Mouse (Mus musculus) lung, adult 2 months (tissue): ENCODE measurements around the gene Farp1. TPM values are rescaled to one million over a fixed set of nuclear protein-coding genes. Genes with fewer than 3 reads are reported as not detected.
"Not testable (repeated sequence)": the region's sequence is repeated elsewhere in the genome, so short reads cannot be mapped to it uniquely, and the experiment has no call there.

Experiments
- DNase-seq: peaks from one replicate; pipeline ENCODE4 v3.0.0; 2022
- H3K4me1 ChIP-seq: fragments of 200-500 bp; 2 replicates; pipeline ENCODE4 v1.6.1; 2011; ENCODE audit warnings: low read length; ENCODE audit not compliant: control insufficient read depth, insufficient read depth
- H3K4me3 ChIP-seq: fragments of 200-500 bp; replicated peaks from 2 replicates; pipeline ENCODE3; 2011; ENCODE audit warnings: low read depth, mild to moderate bottlenecking, control low read depth, low read length; ENCODE audit errors: extremely low read depth
- CTCF ChIP-seq: fragments of 200-500 bp; IDR thresholded peaks from 2 replicates; pipeline ENCODE4 v1.5.1; 2011; ENCODE audit warnings: mild to moderate bottlenecking, low read length, control low read depth; ENCODE audit not compliant: insufficient read depth
- POLR2A ChIP-seq: fragments of 200-500 bp; IDR thresholded peaks from 2 replicates; pipeline ENCODE4 v1.6.1; 2011; ENCODE audit warnings: low read depth, mild to moderate bottlenecking, control low read depth, low read length, borderline replicate concordance; ENCODE audit errors: extremely low read depth
- WGBS: fragments of 180-500 bp; shearing (Covaris S2); methylation state at CpG from one replicate; pipeline ENCODE4 v1.1.7; 2018; 5-methylcytosine and 5-hydroxymethylcytosine counted together
- polyA plus RNA-seq: library from polyadenylated mRNA; depleted of rRNA; stranded (reverse); fragments of >200 nt; gene quantifications from 2 replicates; pipeline ENCODE4 v1.2.3, GENCODE M21; 2012

Gene Farp1
- polyA plus RNA-seq, 1 experiment = 42.3 TPM

DNA sequence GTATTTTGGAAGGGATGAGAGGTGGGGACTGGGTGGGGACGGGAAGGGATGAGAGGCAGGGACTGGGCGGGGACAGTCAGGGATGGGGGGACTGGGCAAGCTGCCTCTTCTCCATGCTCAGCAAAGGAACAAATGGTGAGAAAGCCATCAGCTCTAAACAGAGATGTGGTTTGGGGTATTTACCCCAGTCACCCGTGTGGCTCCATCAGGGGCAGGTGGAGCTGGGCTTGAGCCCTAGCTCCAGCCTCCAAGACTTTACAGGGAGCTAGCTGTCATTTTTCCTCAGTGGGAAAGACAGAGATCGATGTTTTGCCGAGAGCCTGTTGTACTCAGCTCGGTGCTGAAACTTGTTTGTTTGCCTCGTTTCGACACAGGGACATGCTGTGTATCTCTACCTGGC, 148.0 kb downstream of the Farp1 start:
- Histone ChIP-seq H3K4me3 (no peak overlapping the region), H3K4me1 (peaks cover 12% of the 10 kb centered on the region)
- WGBS = 79% methylated on average over 8 of the region's 8 CpGs
- no peak for TF ChIP-seq POLR2A
- TF ChIP-seq CTCF = no peak
- no peak for DNase-seq

DNA sequence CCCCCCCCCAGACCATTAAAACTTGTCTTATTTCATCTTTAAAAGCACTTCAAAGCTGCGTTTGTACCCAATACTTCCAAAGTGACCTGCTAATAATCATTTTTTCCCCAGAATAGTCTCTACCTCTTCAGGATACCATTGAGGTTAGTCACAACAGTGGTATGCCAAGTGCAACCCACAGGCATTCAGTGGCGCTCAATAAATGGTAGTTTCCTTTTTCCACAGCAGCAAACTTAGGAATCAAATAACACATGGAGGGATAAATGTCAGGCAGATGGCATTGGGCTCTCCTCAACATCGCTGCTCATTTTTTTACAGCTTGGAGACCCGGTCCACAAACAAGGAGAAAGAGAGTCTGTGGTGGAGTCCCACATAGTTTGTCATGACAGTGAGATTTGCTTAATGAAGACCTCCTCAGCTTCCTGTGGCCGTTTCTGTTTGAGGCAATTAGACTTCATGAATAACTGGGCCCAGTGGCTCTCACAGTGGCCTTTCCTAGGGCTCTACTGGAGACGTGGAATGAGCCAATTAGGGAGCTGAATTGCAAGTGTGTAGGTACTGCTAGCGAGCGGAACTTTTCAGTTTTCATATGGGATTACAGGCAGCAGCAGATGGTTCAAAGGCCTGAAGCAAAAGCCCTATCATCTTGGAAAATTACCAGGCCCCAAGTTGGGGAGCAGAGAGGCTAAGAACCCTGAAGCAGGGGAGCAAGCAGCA, 148.6 kb downstream of the Farp1 start:
- no peak overlapping the region for H3K4me3 ChIP-seq
- WGBS = 79% methylated on average over 8 of the region's 8 CpGs
- TF ChIP-seq CTCF (no peak), POLR2A (no peak)
- H3K4me1 ChIP-seq = peaks cover 12% of the 10 kb centered on the region
- no peak for DNase-seq

DNA sequence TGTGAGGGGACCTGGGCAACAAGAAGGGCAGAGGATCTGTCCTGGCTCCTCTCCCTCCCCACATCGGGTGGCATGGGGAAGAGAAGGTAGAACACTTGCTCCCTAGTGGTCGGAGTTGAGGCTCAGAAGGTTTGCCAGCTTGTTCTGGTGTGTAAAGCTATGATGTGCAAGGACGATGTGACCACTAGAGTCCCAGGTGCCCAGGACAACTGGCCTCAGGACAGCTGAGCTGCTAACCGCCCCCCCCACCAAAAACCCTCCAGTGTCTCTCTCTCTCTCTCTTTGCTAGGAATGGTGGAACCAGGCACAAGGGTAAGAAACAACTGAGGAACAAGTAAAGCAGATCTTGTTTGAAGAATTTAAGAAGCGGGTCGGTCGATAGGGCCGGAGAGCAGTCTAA, 149.4 kb downstream of the Farp1 start:
- 92% methylated on average over 8 of the region's 8 CpGs for WGBS
- peaks cover 12% of the 10 kb centered on the region for H3K4me1 ChIP-seq
- no peak overlapping the region for H3K4me3 ChIP-seq
- DNase-seq = no peak
- TF ChIP-seq POLR2A = no peak
- no peak for TF ChIP-seq CTCF

DNA sequence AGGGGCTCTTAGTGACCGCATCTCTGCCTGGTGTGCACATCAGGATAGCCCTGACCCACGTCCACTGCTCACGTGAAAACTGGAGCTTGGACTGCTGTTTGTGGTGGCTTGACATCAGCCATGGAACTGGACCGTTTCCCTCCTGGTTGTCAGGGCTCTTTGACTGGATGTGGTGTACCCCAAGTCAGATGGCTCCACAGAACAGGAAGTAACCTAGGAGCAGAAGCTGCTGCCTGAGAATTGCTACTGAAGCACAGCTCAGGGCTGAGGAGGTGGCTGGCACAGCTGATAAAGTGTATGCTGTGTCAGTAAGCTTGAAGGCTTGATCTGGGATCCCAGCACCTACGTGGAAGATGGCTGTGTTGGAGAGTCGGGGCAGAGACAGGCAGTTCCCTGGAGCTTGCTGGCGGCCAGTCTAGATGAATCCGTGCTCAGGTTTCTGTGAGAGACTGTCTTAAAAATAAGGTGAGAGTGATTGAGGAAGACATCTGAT, 151.4 kb downstream of the Farp1 start:
- H3K4me1 ChIP-seq = peaks cover 8% of the 10 kb centered on the region
- WGBS = 82% methylated on average over 8 of the region's 8 CpGs
- TF ChIP-seq CTCF (no peak), POLR2A (no peak)
- H3K4me3 ChIP-seq = no peak overlapping the region
- DNase-seq = no peak

DNA sequence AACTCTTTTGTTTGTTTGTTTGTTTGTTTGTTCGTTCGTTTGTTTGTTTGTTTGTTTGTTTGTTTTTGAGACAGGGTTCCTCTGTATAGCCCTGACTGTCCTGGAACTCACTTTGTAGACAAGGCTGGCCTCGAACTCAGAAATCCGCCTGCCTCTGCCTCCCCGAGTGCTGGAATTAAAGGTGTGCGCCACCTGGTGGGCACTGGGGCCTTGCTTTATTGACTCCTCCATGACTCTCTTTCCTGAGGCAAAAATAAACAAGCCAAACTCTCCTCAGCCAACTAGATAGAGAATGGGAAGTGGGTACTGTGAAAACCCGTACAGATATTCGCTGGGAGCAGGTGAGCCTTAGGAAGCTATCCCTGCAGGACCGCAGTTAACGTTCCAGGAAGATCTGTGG, 154.8 kb downstream of the Farp1 start:
- H3K4me3 ChIP-seq, H3K4me1 ChIP-seq, DNase-seq: not testable (repeated sequence)
- WGBS = 86% methylated on average over 10 of the region's 10 CpGs
- peak; percentile 21; the same call in 1 of the 2 replicates for TF ChIP-seq CTCF

DNA sequence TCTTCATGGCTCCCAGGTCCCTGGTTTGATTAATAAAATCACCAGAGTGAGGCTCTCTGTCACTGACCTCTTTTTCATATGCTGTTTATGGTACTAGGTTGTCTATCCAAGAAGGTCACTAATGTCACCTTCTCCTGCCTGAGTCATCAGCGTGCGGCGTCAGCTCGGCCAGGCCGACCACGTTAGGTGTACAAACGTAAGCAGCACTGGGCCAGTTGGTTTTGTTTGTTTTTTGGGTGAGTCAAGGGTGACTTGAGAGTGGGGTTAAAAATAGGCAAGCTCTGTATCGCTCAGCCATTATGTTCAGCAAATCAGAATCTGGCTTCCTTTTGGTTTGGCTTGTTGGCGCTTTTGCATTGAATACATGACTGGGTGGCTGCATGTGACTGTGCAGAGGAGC, 155.4 kb downstream of the Farp1 start:
- Histone ChIP-seq H3K4me3 (no peak overlapping the region), H3K4me1 (peaks cover 6% of the 10 kb centered on the region)
- no peak for DNase-seq
- 57% methylated on average over 9 of the region's 9 CpGs for WGBS
- TF ChIP-seq POLR2A (no peak), CTCF (no peak)

DNA sequence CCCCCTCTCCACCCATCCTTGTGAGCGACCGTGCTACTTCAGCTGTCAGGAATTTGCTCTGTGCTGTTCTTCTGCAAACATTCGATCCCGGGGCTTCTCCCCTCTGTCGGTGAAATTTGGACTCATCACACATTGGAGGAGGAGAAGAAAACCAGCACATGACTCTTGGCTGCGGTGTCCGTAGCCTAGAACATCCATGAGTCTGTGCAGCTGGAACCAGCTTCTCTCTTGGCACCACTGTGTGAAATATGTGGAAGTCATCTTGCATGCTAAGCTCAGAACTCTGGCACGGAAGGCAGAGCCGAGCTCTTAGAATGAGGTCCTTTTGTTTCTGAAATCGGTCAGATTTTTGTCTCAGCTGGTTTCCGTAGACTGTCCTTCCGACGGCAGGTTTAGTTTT, 156.7 kb downstream of the Farp1 start:
- DNase-seq = no peak
- H3K4me3 ChIP-seq = no peak overlapping the region
- peaks cover 6% of the 10 kb centered on the region for H3K4me1 ChIP-seq
- 49% methylated on average over 13 of the region's 13 CpGs for WGBS
- TF ChIP-seq CTCF = no peak
- TF ChIP-seq POLR2A = no peak

DNA sequence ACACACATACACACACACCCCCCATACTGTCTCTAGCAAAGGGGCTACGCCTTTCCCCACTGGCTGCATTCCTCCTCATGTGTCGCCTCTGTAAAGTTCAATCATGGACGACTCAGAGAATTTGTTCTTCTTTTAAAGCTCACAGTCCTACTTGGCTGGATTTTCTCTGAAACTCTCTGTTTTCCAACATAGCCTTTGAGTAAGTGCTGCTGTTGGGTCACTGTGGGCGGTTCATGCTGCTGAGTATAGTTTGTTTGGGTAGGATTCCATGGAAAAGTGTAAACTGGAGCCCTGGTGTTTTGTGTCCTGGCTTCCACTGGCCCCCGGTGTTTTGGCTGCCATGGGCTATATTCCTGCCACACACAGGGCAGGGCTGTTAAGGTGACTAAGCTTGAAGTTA, 157.4 kb downstream of the Farp1 start:
- no peak overlapping the region for H3K4me3 ChIP-seq
- TF ChIP-seq POLR2A (no peak), CTCF (no peak)
- WGBS = 48% methylated on average over 5 of the region's 5 CpGs
- H3K4me1 ChIP-seq = peaks cover 6% of the 10 kb centered on the region
- no peak for DNase-seq

DNA sequence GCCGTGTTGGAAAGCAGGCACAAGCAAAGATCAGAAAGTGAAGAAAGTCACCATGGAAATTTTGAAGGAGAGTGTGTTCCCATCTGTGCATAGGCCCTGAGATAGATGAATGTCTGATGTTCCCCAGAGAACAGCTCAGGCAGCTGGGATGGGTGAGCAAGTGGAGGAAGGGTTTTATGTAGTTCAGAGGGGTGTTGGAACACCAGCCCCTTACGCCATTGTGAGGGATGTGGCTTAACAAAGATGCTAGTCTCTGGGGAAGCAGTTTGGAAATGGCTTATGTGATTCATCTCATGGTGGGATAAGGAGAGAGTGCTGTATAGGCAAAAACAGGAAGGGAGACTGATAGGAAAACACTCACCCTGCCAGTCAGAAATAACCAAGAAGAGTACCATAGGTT, 159.0 kb downstream of the Farp1 start:
- no peak for TF ChIP-seq POLR2A
- no peak for TF ChIP-seq CTCF
- no peak for DNase-seq
- 88% methylated on average over 2 of the region's 2 CpGs for WGBS
- Histone ChIP-seq H3K4me3 (no peak overlapping the region), H3K4me1 (peaks cover 8% of the 10 kb centered on the region)

DNA sequence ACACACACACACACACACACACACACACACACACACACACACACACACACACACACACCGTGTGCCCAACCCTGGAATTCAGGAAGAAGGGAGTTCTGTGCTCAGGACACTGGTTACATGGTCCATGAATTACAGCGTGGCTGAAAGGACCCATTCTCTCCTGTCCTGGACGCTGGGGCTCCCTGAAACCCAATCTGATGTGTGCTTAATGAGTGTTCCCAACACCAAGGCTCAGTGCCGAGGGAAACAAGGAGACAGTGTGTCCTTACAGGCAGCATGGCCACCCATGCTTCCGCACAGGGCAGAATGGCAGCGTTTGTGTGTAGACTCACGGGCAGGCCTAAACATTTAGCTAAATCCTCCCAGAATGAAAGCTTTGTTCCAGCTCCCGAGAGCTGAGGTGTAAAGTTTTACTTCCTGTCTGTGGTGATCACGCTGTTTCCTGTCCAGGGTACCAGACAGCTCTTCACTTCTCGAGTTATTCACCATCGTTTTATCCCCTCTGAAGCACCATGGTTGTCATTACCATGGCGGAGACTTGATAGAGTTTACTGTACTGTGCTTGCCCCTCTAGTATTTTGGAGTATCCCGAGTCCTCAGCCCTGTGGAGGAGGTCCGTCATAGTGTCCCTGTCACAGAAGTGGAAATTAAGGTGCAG, 164.0 kb downstream of the Farp1 start:
- WGBS = 49% methylated on average over 14 of the region's 14 CpGs
- TF ChIP-seq CTCF = no peak
- TF ChIP-seq POLR2A = no peak
- no peak for DNase-seq
- peaks cover 3% of the 10 kb centered on the region for H3K4me1 ChIP-seq
- H3K4me3 ChIP-seq = no peak overlapping the region
